Mouse (Mus musculus) intestine, postnatal 0 days (tissue): ENCODE measurements around the gene Pde3a. TPM values are rescaled to one million over a fixed set of nuclear protein-coding genes. Genes with fewer than 3 reads are reported as not detected.

Experiments used
- ATAC-seq: fragments of 200-750 bp; cut with Nextera tagmentation; 2 replicates; pipeline ENCODE4 v1.8.0; 2017; ENCODE audit warnings: mild to moderate bottlenecking, moderate TSS enrichment, moderate library complexity
- H3K27ac ChIP-seq: fragments of 300-500 bp; sonication (generic); 2 replicates; pipeline ENCODE4 v1.5.1; 2014; ENCODE audit warnings: mild to moderate bottlenecking, low read depth, low read length, moderate library complexity
- H3K27me3 ChIP-seq: fragments of 300-500 bp; sonication (generic); replicated peaks from 2 replicates; pipeline ENCODE4 v1.6.1; 2014; ENCODE audit warnings: low read length, mixed read lengths; ENCODE audit not compliant: control insufficient read depth, insufficient read depth
- H3K36me3 ChIP-seq: fragments of 300-500 bp; sonication (generic); 2 replicates; pipeline ENCODE4 v1.6.1; 2014; ENCODE audit warnings: mild to moderate bottlenecking, moderate library complexity; ENCODE audit not compliant: control insufficient read depth, insufficient read depth
- H3K4me1 ChIP-seq: fragments of 300-500 bp; sonication (generic); replicated peaks from 2 replicates; pipeline ENCODE4 v1.6.1; 2014; ENCODE audit warnings: antibody characterized with exemption, low read length, mixed read lengths; ENCODE audit not compliant: control insufficient read depth, insufficient read depth
- H3K4me2 ChIP-seq: fragments of 300-500 bp; sonication (generic); replicated peaks from 2 replicates; pipeline ENCODE4 v1.6.1; 2014; ENCODE audit warnings: low read depth, mild to moderate bottlenecking, moderate library complexity
- H3K4me3 ChIP-seq: fragments of 300-500 bp; sonication (generic); 2 replicates; pipeline ENCODE4 v1.5.1; 2014; ENCODE audit warnings: low read depth, low read length
- H3K9ac ChIP-seq: fragments of 300-500 bp; sonication (generic); 2 replicates; pipeline ENCODE4 v1.6.1; 2014; ENCODE audit warnings: mild to moderate bottlenecking, low read depth, low read length
- H3K9me3 ChIP-seq: fragments of 300-500 bp; sonication (generic); 2 replicates; pipeline ENCODE4 v1.6.1; 2016; ENCODE audit warnings: mixed run types; ENCODE audit not compliant: control insufficient read depth
- CTCF ChIP-seq: sonication (generic); IDR thresholded peaks from 2 replicates; pipeline ENCODE4 v1.5.1; 2016; ENCODE audit warnings: low read depth, mild to moderate bottlenecking, control low read depth, antibody characterized with exemption, moderate library complexity
- WGBS: fragments of 180-500 bp; shearing (Covaris S2); extraction: QIAGEN DNeasy Blood & Tissue Kit; methylation state at CpG from one replicate; pipeline ENCODE4 v1.1.7; 2014; 5-methylcytosine and 5-hydroxymethylcytosine counted together
- polyA plus RNA-seq: library from polyadenylated mRNA; unstranded; fragments of >200 nt; fragmentation: Nextera tagmentation; extraction: Ambion mirVana; gene quantifications from 2 replicates; pipeline ENCODE4 v1.2.1, GENCODE M21; 2015

Gene Pde3a
- polyA plus RNA-seq, 1 experiment from 2014 or later = 17.6 TPM

GRCm38 (mm10) chr6:141271579-141271978, 22.5 kb downstream of the Pde3a start:
- Histone ChIP-seq H3K9ac (no peak overlapping the region), H3K4me3 (peak overlapping the region; percentile 14; the same call in 1 of the 2 replicates), H3K36me3 (no peaks in the 10 kb centered on the region), H3K27me3 (no peaks in the 10 kb centered on the region), H3K4me1 (peaks cover 3% of the 10 kb centered on the region), H3K4me2 (peak overlapping the region; percentile 48), H3K9me3 (no peaks in the 10 kb centered on the region), H3K27ac (0 out of 2 replicates have a peak overlapping the region, but pooled peaks have one; percentile 17)
- TF ChIP-seq CTCF = no peak
- peak; percentile 89 for ATAC-seq
- WGBS = 41% methylated on average over 3 of the region's 3 CpGs

GRCm38 (mm10) chr6:141273685-141274084, 24.6 kb downstream of the Pde3a start:
- peak overlapping the region; percentile 4 for H3K4me2 ChIP-seq
- no peaks in the 10 kb centered on the region for H3K36me3 ChIP-seq
- peaks cover 3% of the 10 kb centered on the region for H3K4me1 ChIP-seq
- H3K27ac ChIP-seq = no peak overlapping the region; the same call in 1 of the 2 replicates
- no peak for TF ChIP-seq CTCF
- ATAC-seq = 0 out of 2 replicates have a peak, but pooled peaks have one; percentile 37
- no peaks in the 10 kb centered on the region for H3K9me3 ChIP-seq
- H3K27me3 ChIP-seq = no peaks in the 10 kb centered on the region
- H3K9ac ChIP-seq = no peak overlapping the region
- H3K4me3 ChIP-seq = no peak overlapping the region
- WGBS = 51% methylated on average over 6 of the region's 6 CpGs

- Histone ChIP-seq H3K9ac (no peak overlapping the region), H3K27ac (no peak overlapping the region), H3K4me2 (no peak overlapping the region), H3K36me3 (no peaks in the 10 kb centered on the region; the same call in 1 of the 2 replicates), H3K27me3 (no peaks in the 10 kb centered on the region), H3K4me3 (no peak overlapping the region), H3K9me3 (no peaks in the 10 kb centered on the region), H3K4me1 (no peaks in the 10 kb centered on the region)
- ATAC-seq = no peak
- no peak for TF ChIP-seq CTCF
- 74% methylated on average over 3 of the region's 3 CpGs for WGBS
These were observed 32.6 kb downstream of the Pde3a start for GRCm38 (mm10) chr6:141281685-141282084.

- no peaks in the 10 kb centered on the region; the same call in 1 of the 2 replicates for H3K36me3 ChIP-seq
- H3K9me3 ChIP-seq = no peaks in the 10 kb centered on the region
- H3K9ac ChIP-seq = no peak overlapping the region
- H3K27ac ChIP-seq = no peak overlapping the region
- no peak overlapping the region for H3K4me3 ChIP-seq
- no peak for ATAC-seq
- no peaks in the 10 kb centered on the region for H3K27me3 ChIP-seq
- 86% methylated on average over 7 of the region's 7 CpGs for WGBS
- H3K4me1 ChIP-seq = no peaks in the 10 kb centered on the region
- TF ChIP-seq CTCF = no peak
- no peak overlapping the region for H3K4me2 ChIP-seq
These were observed 33.7 kb downstream of the Pde3a start for GRCm38 (mm10) chr6:141282796-141283195.

GRCm38 (mm10) chr6:141291195-141291594, 42.1 kb downstream of the Pde3a start:
- Histone ChIP-seq H3K27ac (no peak overlapping the region), H3K4me3 (no peak overlapping the region), H3K4me1 (0 out of 2 replicates have a peak, but pooled peaks cover 6% of the 10 kb centered on the region), H3K27me3 (no peaks in the 10 kb centered on the region), H3K4me2 (no peak overlapping the region), H3K36me3 (no peaks in the 10 kb centered on the region), H3K9me3 (no peaks in the 10 kb centered on the region), H3K9ac (no peak overlapping the region)
- no peak for TF ChIP-seq CTCF
- WGBS = 55% methylated on average over 2 of the region's 2 CpGs
- ATAC-seq = peak; percentile 64

GRCm38 (mm10) chr6:141292826-141293459, 43.9 kb downstream of the Pde3a start:
- ATAC-seq = peak; percentile 64
- no peaks in the 10 kb centered on the region for H3K36me3 ChIP-seq
- peak overlapping the region; percentile 14 for H3K4me2 ChIP-seq
- peak overlapping the region; percentile 73 for H3K27ac ChIP-seq
- TF ChIP-seq CTCF = no peak
- 0 out of 2 replicates have a peak, but pooled peaks cover 6% of the 10 kb centered on the region for H3K4me1 ChIP-seq
- H3K9me3 ChIP-seq = no peaks in the 10 kb centered on the region
- 52% methylated on average over 10 of the region's 10 CpGs for WGBS
- H3K9ac ChIP-seq = no peak overlapping the region
- H3K27me3 ChIP-seq = no peaks in the 10 kb centered on the region
- H3K4me3 ChIP-seq = no peak overlapping the region
